Mouse (Mus musculus) brain, embryonic 14.5 days (tissue): ENCODE data around the gene Fam155a.

Experiments used
- CTCF ChIP-seq: fragments of 200-500 bp; IDR thresholded peaks from 2 replicates; pipeline ENCODE4 v1.5.1; 2012; ENCODE audit warnings: inconsistent platforms, mild to moderate bottlenecking, moderate library complexity, borderline replicate concordance; ENCODE audit not compliant: insufficient read depth, insufficient read length; ENCODE audit errors: extremely low read depth
- POLR2A ChIP-seq: fragments of 200-500 bp; IDR thresholded peaks from 2 replicates; pipeline ENCODE4 v1.6.1; 2012; ENCODE audit warnings: mild to moderate bottlenecking, inconsistent platforms, borderline replicate concordance; ENCODE audit not compliant: poor library complexity, insufficient read depth, insufficient read length, severe bottlenecking; ENCODE audit errors: extremely low read depth

GRCm38 (mm10) chr8:9808596-9808995 is 37.6 kb upstream of the Fam155a start:
- TF ChIP-seq POLR2A (no peak), CTCF (no peak)
